Mouse (Mus musculus) C2C12 (cell line): ENCODE results near the gene H2-D1.

Experiments
- CTCF ChIP-seq: IDR thresholded peaks from one replicate; pipeline ENCODE4 v1.5.1; 2011; ENCODE audit not compliant: control insufficient read depth, insufficient read depth, insufficient read length
- MYOD1 ChIP-seq: IDR thresholded peaks from one replicate; pipeline ENCODE4 v1.6.1; 2011; ENCODE audit warnings: low read depth; ENCODE audit not compliant: control insufficient read depth, insufficient read length
- MYOG ChIP-seq: IDR thresholded peaks from one replicate; pipeline ENCODE4 v1.6.1; 2011; ENCODE audit not compliant: control insufficient read depth, insufficient read length; ENCODE audit errors: extremely low read depth
- USF1 ChIP-seq: IDR thresholded peaks from one replicate; pipeline ENCODE4 v1.6.1; 2011; ENCODE audit warnings: low read depth, mild to moderate bottlenecking, control low read depth, moderate library complexity

DNA sequence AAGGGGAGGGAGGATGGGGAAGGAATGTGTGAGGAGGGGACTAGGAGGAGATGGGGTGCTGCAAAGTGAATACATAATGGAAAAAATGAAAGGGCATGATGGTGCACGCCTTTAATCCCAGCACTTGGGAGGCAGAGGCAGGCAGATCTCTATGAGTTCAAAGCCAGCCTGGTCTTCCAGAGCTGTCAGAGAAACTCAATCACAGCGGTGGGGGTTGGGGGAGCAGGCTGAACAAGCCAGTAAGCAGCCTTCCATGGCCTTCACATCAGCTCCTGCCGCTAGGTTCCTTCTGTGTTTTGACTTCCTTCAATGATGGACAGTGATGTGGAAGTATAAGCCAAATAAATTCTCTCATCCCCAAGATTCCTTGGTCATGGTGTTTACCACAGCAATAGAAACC, 7.2 kb upstream of the H2-D1 start:
- TF ChIP-seq MYOD1, result no peak
- TF ChIP-seq CTCF, result no peak
- no peak for TF ChIP-seq MYOG
- TF ChIP-seq USF1, result no peak
